Mouse (Mus musculus) embryonic facial prominence, embryonic 15.5 days (tissue): Measurements from ENCODE around the gene Tmem41a. TPM values are rescaled to one million over a fixed set of nuclear protein-coding genes. Genes with fewer than 3 reads are reported as not detected.
"Not testable (repeated sequence)": the region's sequence is repeated elsewhere in the genome, so short reads cannot be mapped to it uniquely, and the experiment has no call there.

Experiments
- ATAC-seq: fragments of 200-750 bp; cut with Nextera tagmentation; 2 replicates; pipeline ENCODE4 v1.8.0; 2017; ENCODE audit warnings: low read depth, moderate TSS enrichment; ENCODE audit not compliant: insufficient number of reproducible peaks, low FRiP score, low TSS enrichment
- H3K27ac ChIP-seq: fragments of 300-500 bp; sonication (generic); replicated peaks from 2 replicates; pipeline ENCODE4 v1.5.1; 2015; ENCODE audit warnings: mild to moderate bottlenecking, inconsistent platforms
- H3K27me3 ChIP-seq: fragments of 300-500 bp; sonication (generic); 2 replicates; pipeline ENCODE4 v1.6.1; 2015; ENCODE audit warnings: inconsistent platforms
- H3K36me3 ChIP-seq: fragments of 300-500 bp; sonication (generic); 2 replicates; pipeline ENCODE4 v1.6.1; 2015; ENCODE audit warnings: mild to moderate bottlenecking, inconsistent platforms
- H3K4me1 ChIP-seq: fragments of 300-500 bp; sonication (generic); 2 replicates; pipeline ENCODE4 v1.6.1; 2015; ENCODE audit warnings: inconsistent platforms
- H3K4me2 ChIP-seq: fragments of 300-500 bp; sonication (generic); replicated peaks from 2 replicates; pipeline ENCODE4 v1.6.1; 2015; ENCODE audit warnings: mild to moderate bottlenecking, inconsistent platforms
- H3K4me3 ChIP-seq: fragments of 300-500 bp; sonication (generic); replicated peaks from 2 replicates; pipeline ENCODE4 v1.5.1; 2015; ENCODE audit warnings: mild to moderate bottlenecking, inconsistent platforms
- H3K9ac ChIP-seq: fragments of 300-500 bp; sonication (generic); 2 replicates; pipeline ENCODE4 v1.6.1; 2015; ENCODE audit warnings: inconsistent platforms
- H3K9me3 ChIP-seq: fragments of 300-500 bp; sonication (generic); replicated peaks from 2 replicates; pipeline ENCODE4 v1.6.1; 2016; ENCODE audit warnings: inconsistent platforms
- WGBS: fragments of 180-500 bp; shearing (Covaris S2); methylation state at CpG from one replicate; pipeline ENCODE4 v1.1.7; 2015; 5-methylcytosine and 5-hydroxymethylcytosine counted together
- polyA plus RNA-seq: library from polyadenylated mRNA; unstranded; fragments of >200 nt; fragmentation: Nextera tagmentation; extraction: Ambion mirVana; gene quantifications from 2 replicates; pipeline ENCODE4 v1.2.1, GENCODE M21; 2015

The Tmem41a gene
- 38.6 and 42.4 TPM in 2 replicates for polyA plus RNA-seq

- Histone ChIP-seq H3K4me3 (peak within 1 kb of the TSS; percentile 85), H3K36me3 (no peaks in the 10 kb centered on the region)
These were observed at the start of gene Tmem41a for GRCm38 (mm10) chr16:21946761-21947715. Gene Tmem41a (minus strand): TSS chr16:21947552.

GRCm38 (mm10) chr16:21996402-21996801 is 49.0 kb upstream of the Tmem41a start:
- H3K4me1 ChIP-seq: 0 out of 2 replicates have a peak, but pooled peaks cover 5% of the 10 kb centered on the region
- no peak overlapping the region for H3K4me3 ChIP-seq
- H3K27ac ChIP-seq: no peak overlapping the region
- ATAC-seq: no peak
- H3K4me2 ChIP-seq: no peak overlapping the region
- H3K9me3 ChIP-seq: no peaks in the 10 kb centered on the region
- 43% methylated on average over 4 of the region's 4 CpGs for WGBS
- no peaks in the 10 kb centered on the region for H3K27me3 ChIP-seq
- no peaks in the 10 kb centered on the region for H3K36me3 ChIP-seq
- H3K9ac ChIP-seq: no peak overlapping the region

More at GRCm38 (mm10) chr16:21946761-21947715, at the start of gene Tmem41a:
- Histone ChIP-seq H3K27me3 (no peaks in the 10 kb centered on the region), H3K27ac (peak within 1 kb of the TSS; percentile 81), H3K9me3 (no peaks in the 10 kb centered on the region), H3K4me1 (peaks cover 14% of the 10 kb centered on the region), H3K4me2 (peak within 1 kb of the TSS; percentile 87), H3K9ac (peak within 1 kb of the TSS; percentile 68)
- under 1% methylated on average over 57 of the region's 63 CpGs for WGBS
- ATAC-seq: peak; percentile 94

- Histone ChIP-seq H3K9ac (no peak within 1 kb of the TSS), H3K4me2 (peak within 1 kb of the TSS; percentile 45), H3K9me3 (no peaks in the 10 kb centered on the region), H3K36me3 (no peaks in the 10 kb centered on the region), H3K4me3 (peak within 1 kb of the TSS; percentile 24), H3K27me3 (no peaks in the 10 kb centered on the region), H3K27ac (no peak within 1 kb of the TSS), H3K4me1 (0 out of 2 replicates have a peak, but pooled peaks cover 5% of the 10 kb centered on the region)
- no peak for ATAC-seq
- 9% methylated on average over 16 of the region's 16 CpGs for whole genome bisulfite sequencing
These were observed 48.0 kb upstream of the Tmem41a start, which contains the start of gene Liph for GRCm38 (mm10) chr16:21995304-21995703. Gene Liph (minus strand): TSS chr16:21995663.

- no peak overlapping the region for H3K9ac ChIP-seq
- WGBS: 59% methylated on average over 2 of the region's 2 CpGs
- H3K27me3 ChIP-seq: no peaks in the 10 kb centered on the region
- 0 out of 2 replicates have a peak, but pooled peaks cover 5% of the 10 kb centered on the region for H3K4me1 ChIP-seq
- H3K9me3 ChIP-seq: no peaks in the 10 kb centered on the region
- no peak overlapping the region for H3K27ac ChIP-seq
- no peak overlapping the region for H3K4me3 ChIP-seq
- no peak for ATAC-seq
- H3K36me3 ChIP-seq: no peaks in the 10 kb centered on the region
- no peak overlapping the region for H3K4me2 ChIP-seq
These were observed 44.4 kb upstream of the Tmem41a start for GRCm38 (mm10) chr16:21991774-21992173.

- H3K4me3 ChIP-seq, H3K36me3 ChIP-seq, H3K27me3 ChIP-seq, ATAC-seq, H3K4me1 ChIP-seq, H3K4me2 ChIP-seq, H3K9me3 ChIP-seq, H3K9ac ChIP-seq, H3K27ac ChIP-seq: not testable (repeated sequence)
These were observed 43.5 kb upstream of the Tmem41a start for GRCm38 (mm10) chr16:21990893-21991292.

GRCm38 (mm10) chr16:21987956-21988355 is 40.6 kb upstream of the Tmem41a start:
- Histone ChIP-seq H3K4me2 (no peak overlapping the region), H3K4me1 (no peaks in the 10 kb centered on the region), H3K27me3 (no peaks in the 10 kb centered on the region), H3K9ac (no peak overlapping the region), H3K9me3 (no peaks in the 10 kb centered on the region), H3K27ac (no peak overlapping the region), H3K36me3 (no peaks in the 10 kb centered on the region), H3K4me3 (no peak overlapping the region)
- 45% methylated on average over 5 of the region's 5 CpGs for WGBS
- ATAC-seq: no peak

GRCm38 (mm10) chr16:21986191-21986590 is 38.8 kb upstream of the Tmem41a start:
- Histone ChIP-seq H3K9me3 (no peaks in the 10 kb centered on the region), H3K4me1 (no peaks in the 10 kb centered on the region)

DNA sequence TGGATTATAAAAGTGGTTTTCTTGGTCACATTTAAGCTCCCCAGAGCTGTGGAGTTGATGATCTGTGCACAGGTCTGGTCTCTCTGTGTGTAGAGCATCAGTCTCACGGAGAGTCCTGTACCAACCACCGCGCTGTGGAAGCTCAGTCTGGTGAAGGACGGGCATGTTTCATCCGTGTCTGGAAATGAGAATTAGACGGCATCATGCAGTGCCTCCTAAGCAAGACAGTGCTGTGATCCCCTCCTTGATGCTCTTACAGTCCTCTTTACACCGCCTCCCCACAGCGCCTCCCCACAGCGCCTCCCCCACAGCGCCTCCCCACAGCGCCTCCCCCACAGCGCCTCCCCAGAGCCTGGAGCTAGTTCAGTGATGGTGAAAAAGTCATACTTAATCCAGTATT is 36.7 kb upstream of the Tmem41a start:
- no peaks in the 10 kb centered on the region for H3K4me1 ChIP-seq
- H3K36me3 ChIP-seq: no peaks in the 10 kb centered on the region
- WGBS: 87% methylated on average over 12 of the region's 12 CpGs
- H3K27me3 ChIP-seq: no peaks in the 10 kb centered on the region
- H3K4me2 ChIP-seq: no peak overlapping the region
- no peak overlapping the region for H3K9ac ChIP-seq
- H3K27ac ChIP-seq: no peak overlapping the region
- no peak for ATAC-seq
- no peak overlapping the region for H3K4me3 ChIP-seq
- H3K9me3 ChIP-seq: no peaks in the 10 kb centered on the region

More at GRCm38 (mm10) chr16:21986191-21986590, 38.8 kb upstream of the Tmem41a start:
- 45% methylated on average over 3 of the region's 3 CpGs for WGBS
- no peak overlapping the region for H3K27ac ChIP-seq
- no peak overlapping the region for H3K4me2 ChIP-seq
- H3K9ac ChIP-seq: no peak overlapping the region
- no peaks in the 10 kb centered on the region for H3K27me3 ChIP-seq
- H3K36me3 ChIP-seq: no peaks in the 10 kb centered on the region
- no peak for ATAC-seq
- no peak overlapping the region for H3K4me3 ChIP-seq

DNA sequence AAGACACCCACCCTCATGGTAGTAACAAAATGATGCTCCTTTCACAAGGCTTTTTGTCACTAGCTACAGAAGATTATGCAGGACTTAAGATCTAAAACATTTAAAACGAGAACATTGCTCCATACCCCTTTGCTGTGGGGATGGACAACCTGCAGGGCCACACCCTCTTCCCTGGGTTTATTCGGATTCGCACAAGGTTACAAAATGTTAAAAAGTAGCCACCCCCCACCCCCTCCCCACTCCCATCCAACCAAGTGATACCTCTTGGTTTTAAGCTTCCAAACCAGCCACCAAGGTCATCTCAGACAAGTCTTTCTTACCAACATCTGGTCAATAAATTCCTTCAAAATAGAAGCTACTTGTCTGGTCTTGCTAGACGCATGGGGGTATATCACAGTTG is 36.2 kb upstream of the Tmem41a start:
- H3K9me3 ChIP-seq: no peaks in the 10 kb centered on the region
- no peak overlapping the region for H3K27ac ChIP-seq
- H3K4me2 ChIP-seq: no peak overlapping the region
- no peaks in the 10 kb centered on the region for H3K27me3 ChIP-seq
- 90% methylated on average over 4 of the region's 4 CpGs for WGBS
- no peak for ATAC-seq
- no peaks in the 10 kb centered on the region for H3K36me3 ChIP-seq
- no peak overlapping the region for H3K9ac ChIP-seq
- H3K4me3 ChIP-seq: no peak overlapping the region
- H3K4me1 ChIP-seq: no peaks in the 10 kb centered on the region

DNA sequence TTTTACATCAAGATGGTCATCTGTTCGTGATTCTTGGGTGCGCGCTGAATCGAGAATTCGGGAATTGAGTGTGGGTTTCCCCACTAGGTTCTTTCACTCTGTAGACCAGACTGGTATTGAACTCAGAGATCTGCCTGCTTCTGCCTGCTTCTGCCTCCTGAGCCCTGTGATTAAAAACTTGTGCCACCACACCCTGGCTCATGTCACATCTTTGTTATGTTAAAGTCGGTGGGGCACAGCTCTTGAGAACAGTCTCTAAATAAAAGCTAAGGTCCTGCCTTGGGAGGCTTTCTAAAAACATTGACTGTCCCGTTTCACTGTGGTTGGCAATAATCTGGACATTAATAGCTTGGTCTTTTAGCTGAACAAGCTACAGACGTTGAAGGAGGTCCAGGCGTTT is 35.8 kb upstream of the Tmem41a start:
- 94% methylated on average over 9 of the region's 9 CpGs for WGBS
- Histone ChIP-seq H3K4me3 (no peak overlapping the region), H3K27me3 (no peaks in the 10 kb centered on the region), H3K9ac (no peak overlapping the region), H3K27ac (no peak overlapping the region), H3K4me2 (no peak overlapping the region), H3K9me3 (no peaks in the 10 kb centered on the region), H3K36me3 (no peaks in the 10 kb centered on the region), H3K4me1 (no peaks in the 10 kb centered on the region)
- ATAC-seq: no peak

GRCm38 (mm10) chr16:21977347-21977746 is 30.0 kb upstream of the Tmem41a start:
- Histone ChIP-seq H3K4me3 (no peak overlapping the region), H3K36me3 (no peaks in the 10 kb centered on the region), H3K4me1 (peaks cover 8% of the 10 kb centered on the region), H3K27me3 (peaks cover 3% of the 10 kb centered on the region; the same call in 1 of the 2 replicates), H3K27ac (no peak overlapping the region), H3K4me2 (no peak overlapping the region), H3K9ac (no peak overlapping the region), H3K9me3 (no peaks in the 10 kb centered on the region)
- no peak for ATAC-seq
- 45% methylated on average over 5 of the region's 5 CpGs for WGBS
